Mouse (Mus musculus): ENCODE data around the gene Capn1. TPM values are rescaled to one million over a fixed set of nuclear protein-coding genes. Genes with fewer than 3 reads are reported as not detected.

The Capn1 gene
- total RNA-seq, 2 experiments from 2014 or later, result 31.6 to 35.5 TPM

DNA sequence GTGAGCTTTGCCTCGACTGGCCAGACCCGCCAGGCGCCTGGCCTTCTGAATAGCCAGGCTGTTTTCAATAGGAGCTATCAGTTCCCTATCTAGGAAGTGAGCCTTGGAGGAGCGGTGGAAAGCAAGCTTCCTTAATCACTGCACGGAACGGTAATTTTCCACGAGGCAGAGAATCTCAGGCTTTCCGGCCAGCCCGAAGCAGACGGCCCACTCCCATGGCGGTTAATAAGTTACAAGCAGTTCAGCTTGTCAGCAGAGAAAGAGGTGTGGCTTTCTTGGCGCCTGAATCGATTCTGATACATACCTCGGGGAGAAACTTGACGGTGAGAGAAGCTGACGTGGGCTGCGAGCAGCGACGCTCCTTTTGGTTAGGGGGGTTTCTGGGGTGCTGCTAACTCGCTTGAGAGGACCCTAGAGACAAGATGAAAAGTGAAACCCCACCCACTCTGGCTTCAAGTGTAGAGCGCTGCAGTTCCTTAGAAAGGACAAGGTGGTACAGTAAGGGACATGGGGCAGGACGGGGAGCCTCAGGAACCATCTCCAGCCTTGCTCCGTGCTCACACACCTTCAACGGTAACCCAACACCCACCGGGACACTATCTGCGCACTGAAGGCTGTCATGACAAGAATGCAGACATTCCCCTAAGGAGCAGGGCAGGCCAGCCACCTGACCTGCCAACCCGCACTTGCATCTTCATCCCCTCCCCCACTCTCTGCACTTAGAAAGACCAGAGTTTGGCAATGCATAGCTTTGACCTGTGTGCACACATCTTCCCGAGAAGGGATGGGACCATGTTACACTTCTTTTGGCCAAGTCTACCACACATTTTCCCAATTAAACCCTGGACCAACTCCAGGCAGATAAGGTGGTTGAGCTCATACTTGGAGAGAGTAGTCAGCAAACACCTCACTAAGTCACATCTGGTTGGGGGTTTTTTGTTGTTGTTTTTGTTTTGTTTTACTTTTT lies 59.7 kb downstream of the Capn1 start:
- peak in 1 of 2 experiments; percentile 36 for DNase-seq (ENCODE audit: low spot score in 2 of 2)

DNA sequence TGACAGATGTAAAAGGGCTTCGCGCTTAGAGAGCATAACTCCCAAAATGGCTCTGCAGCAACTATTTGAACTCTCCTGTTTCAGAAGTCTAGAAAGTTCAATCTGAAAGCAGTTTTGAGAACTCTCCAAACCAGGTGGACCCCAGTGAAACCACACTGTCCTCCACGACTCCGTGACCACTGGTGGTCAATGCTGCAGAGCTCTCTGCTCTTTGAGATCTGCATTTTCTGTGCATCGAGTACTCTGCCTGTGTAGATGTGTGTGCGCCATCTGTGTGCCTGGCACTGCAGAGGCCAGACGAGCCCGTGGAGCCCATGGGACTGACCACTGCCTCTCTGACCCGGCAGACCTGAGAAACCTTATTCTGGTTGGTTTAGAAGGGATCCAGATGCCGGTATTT lies 60.8 kb downstream of the Capn1 start:
- DNase-seq (ENCODE audit: low spot score in 2 of 2), result no peak

DNA sequence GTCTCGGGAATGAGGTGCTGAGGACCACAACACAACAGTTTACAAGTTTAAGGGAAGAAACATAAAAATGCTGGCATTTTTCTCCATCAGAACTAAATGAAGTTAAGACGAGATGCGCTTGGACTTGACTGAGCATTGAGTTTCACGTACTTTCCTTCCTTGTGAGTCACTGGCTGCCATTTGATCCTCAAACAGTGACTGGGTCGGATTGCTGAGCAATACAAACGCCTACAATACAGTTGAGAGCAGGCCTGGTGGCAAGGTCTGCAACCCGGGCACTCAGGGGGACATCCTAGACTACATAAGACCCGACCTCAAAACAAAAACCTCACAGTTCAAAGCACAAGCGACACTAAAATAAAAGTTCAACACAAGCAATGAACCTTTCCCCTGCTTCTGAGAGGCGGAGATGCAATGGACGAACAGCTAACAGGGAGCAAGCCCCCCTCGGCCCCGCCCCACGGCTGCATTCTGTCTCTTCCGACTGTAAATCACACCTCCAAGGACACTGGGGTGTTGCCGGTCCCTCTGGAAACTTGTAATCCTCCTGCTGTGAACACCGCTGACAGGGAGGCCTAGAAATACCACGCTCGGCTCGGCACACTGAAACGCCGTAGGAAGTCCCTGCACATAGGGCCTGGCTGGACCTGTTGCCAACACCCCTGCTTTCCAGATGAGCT lies 61.5 kb downstream of the Capn1 start:
- peak in 1 of 2 experiments; percentile 34 for DNase-seq (ENCODE audit: low spot score in 2 of 2)

DNA sequence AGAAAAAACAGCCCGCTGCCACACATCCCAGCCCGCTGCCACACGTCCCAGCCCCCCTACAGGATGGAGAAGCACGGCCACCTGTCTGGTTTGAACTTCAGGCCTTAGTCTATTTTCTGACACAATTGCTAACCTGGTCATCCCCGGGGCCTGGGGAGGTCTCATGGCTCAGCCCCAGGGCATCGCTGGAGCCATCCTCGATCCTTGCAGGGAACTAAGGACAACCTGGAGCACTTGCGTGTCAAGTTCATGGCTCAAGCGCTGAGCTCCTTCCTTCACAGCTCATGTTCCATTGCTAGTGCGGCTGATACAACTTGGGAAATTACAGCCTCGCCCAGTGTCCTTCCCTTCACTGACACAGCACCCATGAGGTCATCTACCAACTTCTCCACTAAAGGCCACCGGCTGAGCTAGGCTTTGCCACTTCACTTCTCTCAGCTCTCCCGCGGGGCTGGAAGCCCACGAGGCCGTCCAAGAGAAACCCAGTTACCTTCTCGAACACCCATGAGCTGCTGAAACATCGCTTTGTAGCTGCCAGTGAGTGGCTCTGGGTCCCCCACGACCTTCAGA lies 62.4 kb downstream of the Capn1 start:
- DNase-seq (ENCODE audit: low spot score in 2 of 2), result peak in 1 of 2 experiments; percentile 30

DNA sequence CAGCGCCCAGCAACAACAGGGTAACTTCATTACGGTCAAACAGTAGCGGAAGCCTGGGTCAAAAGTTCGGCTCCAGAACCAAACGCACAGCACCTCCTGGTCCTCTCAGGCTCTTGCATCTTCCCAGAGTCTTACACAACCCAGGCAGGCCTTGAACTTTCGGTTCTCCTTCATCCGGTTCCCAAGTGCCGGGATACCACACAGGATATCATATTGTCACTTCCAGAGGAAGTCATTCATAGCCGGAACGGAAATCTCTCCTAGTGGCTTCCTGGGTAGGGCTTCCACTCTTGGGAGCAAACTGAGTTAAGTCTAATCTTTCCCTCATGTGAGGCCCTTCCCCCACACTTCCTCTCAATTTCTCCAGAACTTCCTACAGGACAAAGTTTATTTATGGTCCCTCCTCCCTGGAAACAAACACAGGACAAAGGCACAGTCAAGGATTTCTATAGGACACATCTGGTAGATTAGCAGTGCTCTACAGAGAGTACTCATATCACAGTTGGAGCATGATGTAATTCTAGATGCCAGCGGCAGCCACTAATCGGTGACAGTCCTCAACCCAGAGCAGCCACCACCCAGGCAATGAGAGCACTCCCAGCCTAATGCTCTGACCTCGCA lies 63.5 kb downstream of the Capn1 start:
- peak in 1 of 2 experiments; percentile 43 for DNase-seq (ENCODE audit: low spot score in 2 of 2)

DNA sequence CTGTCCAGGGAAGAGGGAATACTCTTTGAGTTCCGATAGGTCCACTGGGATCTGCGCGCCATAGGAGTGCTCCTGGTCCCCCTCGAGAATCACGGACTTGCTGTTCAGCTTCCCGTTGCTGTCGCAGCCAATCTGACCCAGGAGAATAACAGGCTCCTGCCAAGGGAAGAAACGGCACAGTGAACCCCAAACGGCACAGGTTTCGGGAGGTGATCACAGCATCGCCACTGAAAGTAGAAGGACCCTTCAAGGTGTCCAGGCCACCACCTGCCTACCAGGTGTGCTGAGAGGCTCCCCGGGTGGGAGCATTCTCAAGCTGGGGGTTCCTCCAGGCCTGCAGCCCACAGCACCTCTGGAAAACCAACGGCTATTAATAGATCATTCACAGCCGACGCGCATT lies 64.1 kb downstream of the Capn1 start:
- no peak for DNase-seq (ENCODE audit: low spot score in 2 of 2)

DNA sequence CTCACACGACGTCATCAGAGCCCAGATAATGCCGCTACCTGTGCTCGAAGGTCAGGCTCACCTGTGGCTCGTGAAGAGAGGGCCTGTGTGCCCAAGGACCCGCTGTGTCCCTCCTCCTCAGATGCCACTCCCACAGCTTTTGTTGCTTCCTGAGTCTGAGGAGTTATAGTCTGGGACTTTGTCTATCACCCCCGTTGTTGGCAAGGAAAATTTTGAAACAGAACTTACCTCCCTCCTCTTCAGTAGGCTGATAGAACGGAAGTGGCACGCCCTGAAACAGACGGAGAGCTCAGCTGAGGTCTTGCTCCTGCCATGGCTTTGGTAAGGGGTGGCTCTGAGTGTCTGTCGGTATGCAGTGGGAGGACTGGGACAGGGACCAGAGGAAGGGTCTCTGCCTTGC lies 65.5 kb downstream of the Capn1 start:
- no peak for DNase-seq (ENCODE audit: low spot score in 2 of 2)

DNA sequence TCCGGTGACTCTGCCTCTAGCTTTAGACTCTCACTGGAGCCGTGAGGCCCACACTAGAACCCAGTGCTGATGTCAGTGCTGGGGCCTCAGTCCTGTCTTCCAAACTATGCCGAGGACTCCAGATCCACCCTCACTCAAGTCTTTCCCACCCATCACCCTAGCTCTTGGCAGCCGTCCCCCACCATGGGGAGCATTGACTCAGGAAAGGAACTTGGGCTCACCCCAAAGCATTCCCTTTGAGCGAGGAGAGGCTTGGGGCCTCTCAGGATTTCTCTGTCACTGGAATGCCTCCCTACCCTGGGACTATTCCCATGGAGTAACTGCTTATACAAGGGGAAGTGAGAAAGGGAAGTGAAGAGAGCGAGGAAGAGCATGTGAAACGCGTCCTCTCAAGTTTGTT lies 69.8 kb downstream of the Capn1 start:
- peak in 1 of 2 experiments; percentile 40 for DNase-seq (ENCODE audit: low spot score in 2 of 2)

DNA sequence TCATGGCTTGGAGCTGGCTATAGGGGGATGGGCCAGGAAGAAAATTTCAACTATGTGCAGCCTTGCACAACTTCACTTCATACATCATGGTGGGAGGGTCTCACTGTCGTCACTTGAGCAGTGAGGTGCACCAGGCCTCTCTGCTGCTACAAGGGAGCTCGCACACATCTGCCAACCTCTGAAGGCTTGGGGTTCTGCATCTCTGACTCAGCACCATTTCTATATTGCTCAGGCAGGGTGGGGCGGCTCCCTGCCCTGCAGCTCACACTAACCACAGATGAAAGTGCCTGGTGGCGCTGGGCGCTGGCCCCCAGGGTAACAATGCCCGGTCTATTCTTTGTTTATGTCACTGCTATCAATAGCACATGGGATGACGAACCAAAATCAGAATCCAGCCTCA lies 70.7 kb downstream of the Capn1 start:
- DNase-seq (ENCODE audit: low spot score in 2 of 2), result peak in 1 of 2 experiments; percentile 23

DNA sequence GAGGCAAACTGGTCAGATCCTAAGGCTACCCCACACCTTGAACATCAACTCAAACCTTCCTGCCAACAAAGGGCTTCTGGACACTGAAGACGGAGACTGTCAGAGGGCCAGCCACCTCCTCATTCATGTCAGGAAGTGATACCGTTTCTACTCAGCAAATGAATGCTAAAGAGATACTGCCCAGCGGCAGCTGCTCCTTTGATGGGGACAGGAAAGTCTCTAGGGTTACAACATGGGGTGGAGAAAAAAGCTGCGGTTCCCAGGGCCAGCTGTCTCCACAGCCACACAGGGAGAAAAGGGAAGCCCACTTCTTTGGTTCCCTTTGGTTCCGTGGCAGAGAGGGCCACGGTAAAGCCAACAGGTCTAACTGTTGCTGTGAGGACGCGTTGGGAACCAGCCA lies 71.6 kb downstream of the Capn1 start:
- no peak for DNase-seq (ENCODE audit: low spot score in 2 of 2)

DNA sequence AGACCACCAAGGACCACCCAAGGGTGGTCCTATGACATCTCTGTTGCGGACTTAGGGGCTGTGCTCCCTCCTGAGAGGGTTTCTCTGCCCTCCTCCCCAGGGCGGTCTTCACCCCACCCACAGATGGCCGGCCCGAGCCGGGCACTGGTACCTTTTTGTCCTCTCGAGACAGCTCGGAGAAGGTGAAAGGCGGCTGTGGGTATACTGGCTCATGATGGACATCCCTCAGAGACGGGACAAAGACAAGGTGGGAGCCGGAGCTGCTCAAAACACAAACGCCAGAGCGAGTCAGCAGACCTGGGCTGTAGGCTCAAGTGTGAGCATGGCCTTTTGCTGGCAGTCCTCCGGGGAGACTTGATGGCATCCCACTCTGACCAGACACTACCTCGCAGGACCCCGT lies 72.3 kb downstream of the Capn1 start:
- no peak for DNase-seq (ENCODE audit: low spot score in 2 of 2)

DNA sequence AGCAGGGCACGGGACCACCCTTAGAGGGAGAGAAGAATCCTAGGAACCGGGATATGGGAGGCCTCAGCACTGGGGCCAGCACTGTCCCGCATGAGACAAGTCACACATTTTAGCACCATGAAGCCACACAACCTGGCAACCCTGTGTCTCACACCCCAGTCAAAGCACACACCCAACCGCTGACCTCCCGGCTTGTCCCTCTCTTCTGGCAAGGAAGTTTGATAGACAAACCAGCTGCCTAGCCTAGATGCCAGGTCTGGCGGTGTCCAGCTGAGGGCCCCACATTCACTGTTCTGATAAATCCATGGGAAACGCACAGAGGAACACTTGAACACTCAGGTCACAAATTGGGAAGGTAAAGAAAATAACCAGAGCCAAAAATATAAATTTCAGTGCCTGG lies 73.1 kb downstream of the Capn1 start:
- no peak for DNase-seq (ENCODE audit: low spot score in 2 of 2)

DNA sequence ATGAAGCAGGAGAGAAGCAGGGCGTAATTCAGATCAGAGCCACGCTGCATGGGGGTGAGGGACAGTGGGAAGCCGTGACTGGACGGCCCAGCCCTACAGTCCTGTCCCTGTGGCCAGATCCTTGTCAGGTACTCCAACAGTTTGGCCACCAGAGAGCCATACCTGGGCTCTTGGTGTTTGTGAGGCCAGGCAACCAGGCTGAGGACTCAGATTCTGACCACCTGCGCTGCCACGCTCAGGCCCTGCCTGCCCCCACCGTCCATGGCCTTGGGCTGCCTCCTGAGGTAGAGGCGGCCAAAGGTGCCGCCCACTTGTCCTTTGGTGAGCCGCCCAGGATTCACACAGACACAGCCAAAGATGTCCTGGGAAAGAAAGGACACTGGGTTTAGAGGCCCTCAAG lies 75.0 kb downstream of the Capn1 start:
- peak in 1 of 2 experiments; percentile 53 for DNase-seq (ENCODE audit: low spot score in 2 of 2)

DNA sequence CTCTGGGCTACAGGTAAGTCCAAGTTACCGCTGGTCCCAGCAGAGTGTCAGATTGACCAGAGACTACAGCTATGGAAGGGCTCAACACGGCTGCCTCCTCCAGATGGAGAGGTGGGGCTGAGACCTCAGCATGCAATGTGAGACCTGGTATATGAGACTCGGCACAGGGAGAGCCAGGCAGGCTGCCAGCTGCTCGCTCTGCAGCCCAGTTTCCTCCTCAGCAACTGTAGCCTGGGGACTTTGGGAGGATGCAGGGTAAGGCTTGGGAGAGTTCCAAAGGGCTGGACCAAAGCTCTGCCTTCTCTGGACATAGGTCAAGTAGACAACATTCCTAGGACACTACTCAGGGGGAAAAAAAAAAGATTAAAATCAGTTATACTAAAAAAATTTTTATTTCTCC lies 75.5 kb downstream of the Capn1 start:
- peak in 1 of 2 experiments; percentile 67 for DNase-seq (ENCODE audit: low spot score in 2 of 2)

DNA sequence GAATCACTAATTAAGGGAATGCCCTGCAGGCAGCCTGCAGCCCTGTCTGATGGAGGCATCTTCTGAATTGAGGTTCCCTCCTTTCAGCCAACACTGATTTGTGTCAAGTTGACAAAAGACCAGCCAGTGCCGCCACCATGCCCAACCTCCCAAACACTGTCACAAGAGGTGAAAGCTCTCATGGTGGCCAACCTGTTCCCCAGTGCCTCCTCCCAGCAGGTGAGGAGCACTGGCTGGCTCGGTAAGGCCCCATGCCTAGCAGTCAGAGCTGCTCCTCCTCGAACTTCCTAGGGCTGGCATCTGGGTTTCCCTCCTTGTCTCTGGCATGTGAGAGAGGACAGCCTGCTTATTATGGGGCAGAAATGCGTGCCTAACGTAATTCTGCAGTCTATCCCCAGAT lies 76.0 kb downstream of the Capn1 start:
- no peak for DNase-seq (ENCODE audit: low spot score in 2 of 2)

Small RNA genes within 50 kb of the gene (microRNA-seq; reads per million reads assigned to microRNA genes)
- gene Mir6988 (ENCODE audit: borderline number of aligned reads in 2 of 2), result 0.95 to 1.2 reads per million in 2 experiments

Other genes starting within 250 kb of the Capn1 start
- gene Scyl1, start 244.5 kb downstream of the Capn1 start, total RNA-seq (2021), result 100 to 1,000 TPM in 1 of 2 experiments, 10 to 100 TPM in 1; 92.3 to 105 TPM
- 10 to 100 TPM; 21.1 to 42.8 TPM for gene Frmd8, start 140.6 kb downstream of the Capn1 start, total RNA-seq (2021)
- 10 to 100 TPM in 1 of 2 experiments, 1 to 10 TPM in 1; 4.9 to 19.0 TPM for gene Slc25a45, start 138.1 kb downstream of the Capn1 start, total RNA-seq (2021)
- gene Tigd3, start 121.7 kb downstream of the Capn1 start, total RNA-seq (2021), result 1 to 10 TPM in 1 of 2 experiments, under 1 TPM in 1; 0.90 to 1.1 TPM
- 100 to 1,000 TPM; 111 to 129 TPM for gene Dpf2, start 102.9 kb downstream of the Capn1 start, total RNA-seq (2021)
- gene Cdc42ep2, start 91.1 kb downstream of the Capn1 start, total RNA-seq (2021), result 1 to 10 TPM; 5.2 to 8.0 TPM
- 10 to 100 TPM; 15.5 to 16.8 TPM for gene Pola2, start 51.7 kb downstream of the Capn1 start, total RNA-seq (2021)
- gene Slc22a20, start 29.8 kb downstream of the Capn1 start, total RNA-seq (2021), result not detected
- gene Syvn1, start 30.7 kb upstream of the Capn1 start, total RNA-seq (2021), result 10 to 100 TPM; 49.7 to 71.3 TPM
- gene Mrpl49, start 41.9 kb upstream of the Capn1 start, total RNA-seq (2021), result 10 to 100 TPM; 53.3 to 59.7 TPM
- gene Fau, start 41.9 kb upstream of the Capn1 start, total RNA-seq (2021), result 1,000 to 10,000 TPM; 1,067 to 1,157 TPM
- gene Znhit2, start 45.3 kb upstream of the Capn1 start, total RNA-seq (2021), result 10 to 100 TPM; 29.1 to 32.9 TPM
- 10 to 100 TPM; 19.7 to 36.7 TPM for gene Tm7sf2, start 52.5 kb upstream of the Capn1 start, total RNA-seq (2021)
- gene Vps51, start 61.3 kb upstream of the Capn1 start, total RNA-seq (2021), result 10 to 100 TPM; 51.6 to 58.8 TPM
- gene Tmem262, start 64.1 kb upstream of the Capn1 start, total RNA-seq (2021), result not detected
- not detected for gene Gm28374, start 66.4 kb upstream of the Capn1 start, total RNA-seq (2021)
- 10 to 100 TPM; 29.8 to 34.1 TPM for gene Zfpl1, start 69.1 kb upstream of the Capn1 start, total RNA-seq (2021)
- gene Cdca5, start 69.1 kb upstream of the Capn1 start, total RNA-seq (2021), result under 1 TPM; 0.58 to 0.60 TPM
- not detected for gene AC131692.1, start 78.5 kb upstream of the Capn1 start, total RNA-seq (2021)
- gene Naaladl1, start 89.9 kb upstream of the Capn1 start, total RNA-seq (2021), result not detected
- gene Sac3d1, start 102.8 kb upstream of the Capn1 start, total RNA-seq (2021), result 10 to 100 TPM; 12.9 to 17.2 TPM
- 10 to 100 TPM; 26.8 to 28.1 TPM for gene Snx15, start 112.4 kb upstream of the Capn1 start, total RNA-seq (2021)
- 1 to 10 TPM; 1.6 to 3.1 TPM for gene Batf2, start 125.1 kb upstream of the Capn1 start, total RNA-seq (2021)
- gene Arl2, start 125.7 kb upstream of the Capn1 start, total RNA-seq (2021), result 10 to 100 TPM; 84.7 to 87.7 TPM
- 1 to 10 TPM in 1 of 2 experiments, under 1 TPM in 1; 0.99 to 1.3 TPM for gene Majin, start 168.5 kb upstream of the Capn1 start, total RNA-seq (2021)
- gene Gpha2, start 210.5 kb upstream of the Capn1 start, total RNA-seq (2021), result 10 to 100 TPM; 21.9 to 24.2 TPM
- gene Ppp2r5b, start 220.0 kb upstream of the Capn1 start, total RNA-seq (2021), result 100 to 1,000 TPM in 1 of 2 experiments, 10 to 100 TPM in 1; 97.0 to 115 TPM
- 10 to 100 TPM; 26.4 to 37.1 TPM for gene Atg2a, start 225.8 kb upstream of the Capn1 start, total RNA-seq (2021)